Mouse (Mus musculus) lung, adult 2 months (tissue): ENCODE measurements at regions not wholly inside any gene's neighbourhood (a gene's known extent, or its start where the extent isn't known, plus 50 kb on each side); places are given as distances from the start of the nearest gene placed in this dataset.

ENCODE experiments used
- CTCF ChIP-seq: fragments of 200-500 bp; IDR thresholded peaks from 2 replicates; pipeline ENCODE4 v1.5.1; 2011; ENCODE audit warnings: mild to moderate bottlenecking, low read length, control low read depth; ENCODE audit not compliant: insufficient read depth
- POLR2A ChIP-seq: fragments of 200-500 bp; IDR thresholded peaks from 2 replicates; pipeline ENCODE4 v1.6.1; 2011; ENCODE audit warnings: low read depth, mild to moderate bottlenecking, control low read depth, low read length, borderline replicate concordance; ENCODE audit errors: extremely low read depth

GRCm38 (mm10) chr3:22021360-22021935 is 55.0 kb upstream of the Tbl1xr1 start:
- TF ChIP-seq POLR2A = no peak
- TF ChIP-seq CTCF = no peak
